Mouse (Mus musculus) heart, embryonic 13.5 days (tissue): ENCODE measurements around the gene Ispd. TPM values are rescaled to one million over a fixed set of nuclear protein-coding genes. Genes with fewer than 3 reads are reported as not detected.
A peak's percentile ranks its signal among the peaks of the same experiment; 100 is the strongest.

Experiments
- ATAC-seq: fragments of 200-750 bp; cut with Nextera tagmentation; 2 replicates; pipeline ENCODE4 v1.8.0; 2017; ENCODE audit warnings: moderate TSS enrichment; ENCODE audit not compliant: insufficient number of reproducible peaks, low FRiP score, low TSS enrichment; ENCODE audit errors: extremely low read depth
- H3K27ac ChIP-seq: fragments of 300-500 bp; sonication (generic); replicated peaks from 2 replicates; pipeline ENCODE4 v1.5.1; 2015; ENCODE audit warnings: moderate library complexity, mild to moderate bottlenecking, inconsistent platforms
- H3K27me3 ChIP-seq: fragments of 300-500 bp; sonication (generic); replicated peaks from 2 replicates; pipeline ENCODE4 v1.6.1; 2015; ENCODE audit warnings: mild to moderate bottlenecking, inconsistent platforms
- H3K36me3 ChIP-seq: fragments of 300-500 bp; sonication (generic); 2 replicates; pipeline ENCODE4 v1.6.1; 2015; ENCODE audit warnings: mild to moderate bottlenecking, inconsistent platforms
- H3K4me1 ChIP-seq: fragments of 300-500 bp; sonication (generic); 2 replicates; pipeline ENCODE4 v1.6.1; 2015; ENCODE audit warnings: inconsistent platforms
- H3K4me2 ChIP-seq: fragments of 300-500 bp; sonication (generic); 2 replicates; pipeline ENCODE4 v1.6.1; 2015; ENCODE audit warnings: inconsistent platforms, mild to moderate bottlenecking, moderate library complexity
- H3K4me3 ChIP-seq: fragments of 300-500 bp; sonication (generic); 2 replicates; pipeline ENCODE4 v1.5.1; 2015; ENCODE audit warnings: moderate library complexity, mild to moderate bottlenecking, inconsistent platforms
- H3K9ac ChIP-seq: fragments of 300-500 bp; sonication (generic); 2 replicates; pipeline ENCODE4 v1.6.1; 2015; ENCODE audit warnings: inconsistent platforms, mild to moderate bottlenecking, moderate library complexity
- H3K9me3 ChIP-seq: fragments of 300-500 bp; sonication (generic); 2 replicates; pipeline ENCODE4 v1.6.1; 2016; ENCODE audit warnings: inconsistent platforms
- WGBS: fragments of 180-500 bp; shearing (Covaris S2); methylation state at CpG from one replicate; pipeline ENCODE4 v1.1.7; 2015; ENCODE audit warnings: mixed read lengths; 5-methylcytosine and 5-hydroxymethylcytosine counted together
- polyA plus RNA-seq: library from polyadenylated mRNA; unstranded; fragments of >200 nt; fragmentation: Nextera tagmentation; extraction: Ambion mirVana; gene quantifications from 2 replicates; pipeline ENCODE4 v1.2.1, GENCODE M21; 2015

The Ispd gene
- polyA plus RNA-seq, 1 experiment from 2014 or later: 9.9 TPM

DNA sequence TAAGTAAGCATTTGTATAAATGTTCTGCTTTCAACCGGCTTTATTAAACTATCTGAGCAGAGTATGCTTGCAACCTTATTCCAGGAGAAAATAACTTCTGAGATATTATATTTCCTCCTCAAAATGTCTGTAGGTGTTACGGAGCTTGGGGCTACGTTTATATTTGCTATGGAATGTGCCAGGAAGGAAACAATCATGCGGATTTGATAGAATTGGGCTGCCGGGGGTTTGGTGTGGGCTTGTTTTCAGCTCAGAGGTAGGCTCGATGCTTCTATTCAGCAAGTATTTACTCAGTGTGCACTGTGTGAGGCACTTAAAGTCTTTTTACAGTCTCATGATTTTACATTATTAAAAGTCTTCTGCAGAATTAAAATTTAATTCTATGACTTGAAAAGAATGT lies 4.1 kb downstream of the Ispd start:
- no peak overlapping the region for H3K27ac ChIP-seq
- H3K9ac ChIP-seq: no peak overlapping the region
- no peaks in the 10 kb centered on the region for H3K36me3 ChIP-seq
- no peak overlapping the region for H3K4me3 ChIP-seq
- peaks cover 16% of the 10 kb centered on the region for H3K4me1 ChIP-seq
- 63% methylated on average over 6 of the region's 6 CpGs for WGBS
- no peak for ATAC-seq
- H3K27me3 ChIP-seq: no peaks in the 10 kb centered on the region
- no peak overlapping the region for H3K4me2 ChIP-seq
- H3K9me3 ChIP-seq: no peaks in the 10 kb centered on the region

DNA sequence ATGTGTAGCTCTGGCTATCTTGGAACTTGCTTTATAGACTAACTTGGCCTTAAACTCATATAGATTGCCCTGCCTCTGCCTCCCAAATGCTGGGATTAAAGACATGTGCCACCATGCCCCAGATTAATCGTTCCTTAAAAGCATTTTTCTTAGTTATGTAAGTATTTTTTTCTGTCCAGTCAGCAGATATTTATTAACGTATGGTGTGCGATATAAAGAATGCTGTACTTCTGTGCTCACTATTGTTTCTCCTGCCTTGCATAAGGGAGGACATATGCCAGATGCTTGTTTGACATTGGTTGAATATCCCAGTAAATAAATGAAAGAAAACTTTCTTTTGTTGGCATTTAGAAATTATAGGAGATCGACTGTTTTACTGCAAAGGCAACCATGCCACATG lies 5.7 kb downstream of the Ispd start:
- no peak overlapping the region for H3K4me3 ChIP-seq
- no peak overlapping the region for H3K4me2 ChIP-seq
- no peak overlapping the region for H3K9ac ChIP-seq
- 0 out of 2 replicates have a peak, but pooled peaks cover 5% of the 10 kb centered on the region for H3K9me3 ChIP-seq
- no peak for ATAC-seq
- WGBS: 83% methylated on average over 4 of the region's 4 CpGs
- H3K27ac ChIP-seq: no peak overlapping the region
- no peaks in the 10 kb centered on the region for H3K27me3 ChIP-seq
- H3K4me1 ChIP-seq: peaks cover 8% of the 10 kb centered on the region; the same call in 1 of the 2 replicates
- peaks cover 8% of the 10 kb centered on the region for H3K36me3 ChIP-seq

DNA sequence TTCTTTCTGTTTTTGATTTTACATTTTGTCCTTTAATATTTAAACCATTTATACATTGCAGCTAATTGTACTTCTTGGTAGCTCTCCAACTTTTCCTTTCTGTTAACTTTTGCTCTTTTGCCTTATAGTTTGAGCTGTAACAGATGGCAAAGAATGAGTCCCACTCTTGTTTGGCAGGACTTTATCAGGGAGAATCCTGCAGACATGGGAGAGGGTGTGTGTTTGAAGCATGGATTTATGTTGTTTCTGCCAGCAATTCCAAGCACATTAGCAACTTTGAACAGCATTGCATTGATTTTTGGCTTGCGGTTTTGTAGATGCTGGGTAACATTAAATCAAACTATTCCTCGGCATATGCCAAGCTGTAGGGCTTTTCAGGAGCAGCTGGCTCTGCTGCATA lies 13.9 kb downstream of the Ispd start:
- Histone ChIP-seq H3K36me3 (peaks cover 16% of the 10 kb centered on the region), H3K9ac (no peak overlapping the region), H3K4me1 (no peaks in the 10 kb centered on the region), H3K4me3 (no peak overlapping the region), H3K27ac (0 out of 2 replicates have a peak overlapping the region, but pooled peaks have one; percentile 22), H3K9me3 (peaks cover 11% of the 10 kb centered on the region; the same call in 1 of the 2 replicates), H3K4me2 (no peak overlapping the region), H3K27me3 (no peaks in the 10 kb centered on the region)
- ATAC-seq: no peak
- 66% methylated on average over 2 of the region's 2 CpGs for WGBS

DNA sequence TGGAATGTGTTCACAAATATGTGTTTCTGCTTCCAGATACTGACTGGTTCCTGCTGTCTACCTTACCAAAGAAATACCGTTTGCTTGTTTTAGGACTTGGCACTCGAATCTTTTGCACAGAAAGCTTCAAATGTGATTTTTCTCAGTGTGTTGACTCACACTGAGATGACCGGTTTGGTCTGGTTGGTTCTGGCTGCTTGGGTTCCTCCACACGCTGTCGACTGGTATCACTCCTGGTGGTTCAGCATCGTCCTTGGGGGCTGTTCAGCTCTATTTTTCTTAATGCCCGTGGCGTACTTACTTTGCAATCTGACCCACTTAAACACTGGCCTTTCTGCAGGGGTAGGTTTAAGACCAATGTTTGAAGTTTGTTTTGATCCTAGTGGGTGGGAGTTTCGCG lies 42.4 kb downstream of the Ispd start:
- H3K4me1 ChIP-seq: no peaks in the 10 kb centered on the region
- ATAC-seq: no peak
- 76% methylated on average over 10 of the region's 10 CpGs for WGBS

DNA sequence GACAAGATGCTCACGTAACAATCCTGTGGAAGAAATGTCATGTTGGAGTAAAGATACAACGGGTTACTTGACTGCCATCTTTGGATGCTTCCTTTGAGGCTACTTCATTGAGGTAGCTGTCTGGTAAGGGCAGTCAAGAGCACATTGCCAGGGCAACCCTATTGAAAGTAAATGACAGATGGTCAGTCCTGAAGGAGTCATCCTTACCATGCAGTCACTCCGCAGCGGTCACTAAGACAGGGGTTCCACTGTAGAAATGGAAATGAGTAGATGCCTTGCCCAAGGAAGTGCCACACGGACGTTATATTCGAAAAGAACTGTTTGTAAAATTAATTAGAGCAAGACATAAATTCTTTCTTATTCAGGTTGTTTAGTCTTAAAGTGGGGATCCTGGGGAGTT lies 44.0 kb downstream of the Ispd start:
- H3K4me2 ChIP-seq: no peak overlapping the region
- H3K27ac ChIP-seq: no peak overlapping the region
- no peaks in the 10 kb centered on the region for H3K4me1 ChIP-seq
- 85% methylated on average over 7 of the region's 7 CpGs for WGBS
- H3K27me3 ChIP-seq: no peaks in the 10 kb centered on the region
- H3K9ac ChIP-seq: no peak overlapping the region
- H3K36me3 ChIP-seq: no peaks in the 10 kb centered on the region
- no peaks in the 10 kb centered on the region for H3K9me3 ChIP-seq
- no peak overlapping the region for H3K4me3 ChIP-seq
- no peak for ATAC-seq

More for the DNA sequence above, 42.4 kb downstream of the Ispd start:
- Histone ChIP-seq H3K36me3 (no peaks in the 10 kb centered on the region), H3K9ac (no peak overlapping the region), H3K4me2 (no peak overlapping the region), H3K4me3 (no peak overlapping the region), H3K9me3 (no peaks in the 10 kb centered on the region), H3K27me3 (no peaks in the 10 kb centered on the region), H3K27ac (no peak overlapping the region)

DNA sequence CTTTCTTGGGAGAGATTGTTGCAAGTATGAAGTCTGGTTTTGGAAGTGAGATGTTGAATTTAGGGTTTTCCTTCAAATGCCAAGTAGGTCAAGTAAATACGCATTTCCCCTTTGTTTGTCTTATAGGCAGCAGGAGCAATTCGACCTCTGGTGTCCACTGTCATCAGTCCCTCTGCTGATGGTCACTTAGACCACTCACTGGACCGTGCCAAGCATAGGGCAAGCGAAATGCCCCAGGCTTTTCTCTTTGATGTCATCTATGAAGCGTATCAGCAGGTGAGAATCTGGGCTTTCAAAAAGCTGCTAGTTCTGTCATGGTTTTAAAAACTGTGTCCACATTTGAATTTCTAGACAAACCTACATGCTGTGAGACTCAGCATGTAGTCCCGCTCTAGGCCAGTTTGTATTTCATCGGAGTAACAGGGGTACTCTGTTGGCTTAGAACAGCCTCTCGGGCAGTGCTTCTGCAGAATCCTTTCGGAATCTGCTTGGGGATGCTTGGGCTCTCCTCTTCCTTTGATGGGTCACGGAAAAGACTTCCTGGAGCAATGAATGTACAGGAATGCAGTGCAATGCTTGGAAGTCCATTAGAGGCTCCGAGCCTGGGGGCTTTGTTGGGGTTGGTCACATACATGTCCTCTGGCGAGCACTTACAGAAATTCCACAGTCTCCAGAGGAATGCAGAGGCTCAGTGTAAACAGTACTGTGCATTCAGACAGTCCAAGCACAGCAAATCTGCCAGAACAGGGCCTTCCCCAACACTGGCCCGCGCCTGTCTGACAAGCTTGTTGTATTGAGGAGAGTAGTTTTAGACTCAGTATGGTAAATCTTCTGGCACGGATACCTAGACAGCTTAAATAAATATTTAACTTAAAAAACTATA lies 45.2 kb downstream of the Ispd start:
- ATAC-seq: no peak
- Histone ChIP-seq H3K27ac (no peak overlapping the region), H3K4me2 (no peak overlapping the region), H3K4me3 (no peak overlapping the region), H3K4me1 (no peaks in the 10 kb centered on the region), H3K9me3 (no peaks in the 10 kb centered on the region), H3K36me3 (no peaks in the 10 kb centered on the region), H3K9ac (no peak overlapping the region), H3K27me3 (no peaks in the 10 kb centered on the region)
- WGBS: 72% methylated on average over 15 of the region's 15 CpGs

DNA sequence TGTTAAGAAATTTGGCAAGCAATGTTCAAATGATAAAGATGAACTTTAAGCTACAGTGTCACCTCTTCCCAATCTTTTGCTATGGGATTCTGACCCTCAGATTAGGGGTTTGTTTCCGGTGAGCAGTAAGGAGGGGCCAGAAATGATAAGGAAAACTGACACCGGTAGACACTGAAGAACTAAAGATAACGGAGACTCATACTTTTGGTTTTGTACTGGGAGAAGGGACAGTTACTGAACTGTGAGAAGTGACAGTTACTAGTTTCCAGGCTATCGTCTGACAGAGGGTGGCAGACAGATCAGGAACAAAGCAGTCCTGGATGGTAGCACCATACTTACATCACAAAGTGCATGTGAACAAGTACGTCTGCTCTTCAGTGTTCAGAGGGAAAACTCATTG lies 55.7 kb downstream of the Ispd start:
- H3K9ac ChIP-seq: no peak overlapping the region
- WGBS: 15% methylated on average over 5 of the region's 5 CpGs
- no peaks in the 10 kb centered on the region for H3K9me3 ChIP-seq
- peak overlapping the region; percentile 30 for H3K4me2 ChIP-seq
- no peaks in the 10 kb centered on the region for H3K36me3 ChIP-seq
- H3K4me3 ChIP-seq: 0 out of 2 replicates have a peak overlapping the region, but pooled peaks have one; percentile 10
- no peak for ATAC-seq
- H3K27me3 ChIP-seq: no peaks in the 10 kb centered on the region
- peaks cover 8% of the 10 kb centered on the region for H3K4me1 ChIP-seq
- 0 out of 2 replicates have a peak overlapping the region, but pooled peaks have one; percentile 21 for H3K27ac ChIP-seq

DNA sequence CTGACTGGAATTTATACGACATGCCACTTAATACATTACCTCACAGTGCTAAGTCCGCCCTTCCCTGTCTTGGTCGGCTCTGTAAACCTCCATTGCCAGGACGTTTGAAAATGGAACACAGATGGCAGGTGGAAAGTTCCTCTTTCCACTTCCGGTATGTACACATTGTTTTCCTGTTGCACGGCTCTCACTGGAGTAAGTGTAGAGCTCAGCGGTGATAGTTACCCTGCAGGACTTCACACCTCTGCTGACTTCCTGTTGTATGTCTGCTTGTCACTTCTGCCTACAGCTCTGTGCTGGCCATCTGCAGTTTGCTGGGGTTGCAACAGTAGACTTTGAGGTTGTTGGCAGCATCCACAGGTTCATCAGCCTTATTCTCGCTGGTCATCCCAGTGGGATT lies 58.1 kb downstream of the Ispd start:
- H3K4me2 ChIP-seq: no peak overlapping the region
- no peak overlapping the region for H3K27ac ChIP-seq
- H3K27me3 ChIP-seq: no peaks in the 10 kb centered on the region
- H3K9me3 ChIP-seq: no peaks in the 10 kb centered on the region
- H3K4me3 ChIP-seq: no peak overlapping the region
- H3K36me3 ChIP-seq: no peaks in the 10 kb centered on the region
- H3K4me1 ChIP-seq: peaks cover 8% of the 10 kb centered on the region
- no peak for ATAC-seq
- 71% methylated on average over 8 of the region's 8 CpGs for WGBS
- no peak overlapping the region for H3K9ac ChIP-seq

DNA sequence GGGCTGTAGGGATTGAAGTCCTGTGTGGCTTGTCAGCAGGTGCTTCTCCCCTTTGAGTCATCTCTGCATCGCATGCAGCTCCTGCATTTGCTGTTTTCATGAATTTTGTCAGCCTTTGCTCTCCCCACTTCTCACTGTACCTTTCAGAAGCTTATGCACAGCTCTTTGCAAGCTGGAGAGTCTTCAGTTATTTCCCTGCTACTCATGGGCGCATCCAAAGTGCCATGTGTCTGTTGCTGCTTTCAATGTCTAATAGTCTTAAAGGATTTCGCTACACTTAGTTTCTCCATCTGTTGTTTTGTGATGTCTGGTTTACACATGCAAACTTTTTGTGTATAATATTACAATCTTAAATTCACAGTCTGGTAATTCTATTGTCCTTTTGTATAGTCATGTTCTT lies 74.8 kb downstream of the Ispd start:
- H3K4me2 ChIP-seq: no peak overlapping the region
- no peaks in the 10 kb centered on the region for H3K9me3 ChIP-seq
- H3K27me3 ChIP-seq: no peaks in the 10 kb centered on the region
- no peak overlapping the region for H3K27ac ChIP-seq
- no peak overlapping the region for H3K4me3 ChIP-seq
- no peak for ATAC-seq
- WGBS: 85% methylated on average over 3 of the region's 3 CpGs
- no peak overlapping the region for H3K9ac ChIP-seq
- no peaks in the 10 kb centered on the region for H3K36me3 ChIP-seq
- no peaks in the 10 kb centered on the region for H3K4me1 ChIP-seq

DNA sequence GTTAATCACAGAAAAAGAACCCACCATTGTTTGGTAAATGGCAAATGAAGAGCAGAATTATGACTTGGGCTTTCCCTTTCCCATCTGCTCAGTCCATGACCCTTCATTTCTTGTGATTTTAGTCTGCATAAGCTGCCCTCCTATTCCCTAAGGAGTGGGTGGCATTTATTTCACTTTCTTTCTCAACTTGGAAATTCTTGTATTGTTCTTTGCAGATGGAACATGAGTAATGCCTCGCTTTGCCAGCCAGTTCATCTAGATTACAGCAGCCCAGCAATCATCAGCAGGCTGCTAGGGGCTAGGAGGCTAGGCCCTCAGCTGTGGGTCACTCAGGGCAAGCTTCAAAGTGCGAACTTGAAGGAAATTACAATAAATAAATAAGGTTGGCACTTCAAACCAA lies 76.5 kb downstream of the Ispd start:
- no peaks in the 10 kb centered on the region for H3K27me3 ChIP-seq
- no peak overlapping the region for H3K27ac ChIP-seq
- no peak overlapping the region for H3K9ac ChIP-seq
- H3K4me1 ChIP-seq: no peaks in the 10 kb centered on the region
- no peak overlapping the region for H3K4me3 ChIP-seq
- no peak for ATAC-seq
- H3K4me2 ChIP-seq: no peak overlapping the region
- 67% methylated on average over 2 of the region's 2 CpGs for WGBS
- H3K9me3 ChIP-seq: no peaks in the 10 kb centered on the region
- H3K36me3 ChIP-seq: no peaks in the 10 kb centered on the region

DNA sequence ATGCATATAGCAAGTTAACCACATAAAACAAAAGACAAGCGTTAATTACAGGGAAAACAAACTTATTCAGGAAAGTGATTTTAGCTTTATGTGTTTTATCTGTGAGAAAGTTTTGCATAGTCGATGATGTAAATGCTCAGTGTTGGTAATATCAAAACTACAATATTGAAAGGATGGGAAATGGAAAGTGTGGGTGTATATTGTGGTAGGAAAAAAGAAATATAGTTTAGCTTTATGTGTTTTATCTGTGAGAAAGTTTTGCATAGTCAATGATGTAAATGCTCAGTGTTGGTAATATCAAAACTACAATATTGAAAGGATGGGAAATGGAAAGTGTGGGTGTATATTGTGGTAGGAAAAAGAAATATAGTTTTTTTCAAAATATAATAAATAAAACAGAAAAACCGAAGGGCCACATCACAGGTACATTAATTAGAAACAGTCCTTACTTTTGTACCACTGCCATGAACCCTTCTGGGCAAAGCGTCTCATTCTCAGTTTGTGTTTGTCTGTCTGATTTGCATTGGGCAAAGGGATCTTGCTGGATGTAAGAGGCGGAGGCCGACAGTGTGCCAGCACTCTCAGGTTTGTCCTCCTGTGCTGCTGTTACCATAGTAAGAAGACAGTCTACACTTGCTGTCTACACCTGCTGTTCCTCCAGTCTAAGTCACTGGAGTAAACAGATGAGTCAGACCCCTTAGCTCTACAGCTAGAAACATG lies 87.2 kb downstream of the Ispd start:
- WGBS: 83% methylated on average over 6 of the region's 6 CpGs
- ATAC-seq: no peak
- no peaks in the 10 kb centered on the region for H3K4me1 ChIP-seq
- H3K36me3 ChIP-seq: no peaks in the 10 kb centered on the region
- no peaks in the 10 kb centered on the region for H3K9me3 ChIP-seq
- no peak overlapping the region for H3K4me2 ChIP-seq
- no peak overlapping the region for H3K27ac ChIP-seq
- no peaks in the 10 kb centered on the region for H3K27me3 ChIP-seq
- no peak overlapping the region for H3K9ac ChIP-seq
- no peak overlapping the region for H3K4me3 ChIP-seq
